Mouse (Mus musculus) ES-E14 (cell line): Measurements from ENCODE around the gene Plac8.

Experiments
- CHD2 ChIP-seq: IDR thresholded peaks from 2 replicates; pipeline ENCODE4 v1.6.1; 2014; ENCODE audit warnings: mild to moderate bottlenecking, low read depth, low read length, inconsistent platforms
- HCFC1 ChIP-seq: IDR thresholded peaks from 2 replicates; pipeline ENCODE4 v1.6.1; 2012; ENCODE audit warnings: low read length, inconsistent platforms, borderline replicate concordance; ENCODE audit not compliant: insufficient read depth

DNA sequence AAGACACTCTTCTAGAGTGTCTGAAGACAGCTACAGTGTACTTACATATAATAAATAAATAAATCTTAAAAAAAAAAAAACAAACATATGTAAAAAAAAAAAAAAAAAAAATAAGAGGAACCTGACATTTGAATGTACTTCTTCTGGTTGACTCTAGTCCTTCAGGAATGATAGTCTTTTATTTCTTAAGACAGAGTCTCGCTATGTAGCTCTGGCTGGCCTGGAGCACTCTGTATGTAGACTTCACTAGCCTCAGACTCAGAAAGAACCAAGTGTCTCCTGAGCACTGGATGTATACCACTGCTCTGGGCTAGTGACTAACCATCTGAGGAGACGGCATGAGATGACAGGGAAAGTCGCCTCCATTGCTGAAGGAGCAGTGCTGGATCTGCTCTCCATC lies 13.6 kb upstream of the Plac8 start:
- TF ChIP-seq CHD2 (no peak), HCFC1 (no peak)
